Mouse (Mus musculus): ENCODE results near the gene Mill2. TPM values are rescaled to one million over a fixed set of nuclear protein-coding genes. Genes with fewer than 3 reads are reported as not detected.
A peak's percentile ranks its signal among the peaks of the same experiment; 100 is the strongest.
"Not testable (repeated sequence)": the region's sequence is repeated elsewhere in the genome, so short reads cannot be mapped to it uniquely, and the experiment has no call there.

Gene Mill2
- polyA plus RNA-seq, 2 experiments, result 0.21 to 0.91 TPM

DNA sequence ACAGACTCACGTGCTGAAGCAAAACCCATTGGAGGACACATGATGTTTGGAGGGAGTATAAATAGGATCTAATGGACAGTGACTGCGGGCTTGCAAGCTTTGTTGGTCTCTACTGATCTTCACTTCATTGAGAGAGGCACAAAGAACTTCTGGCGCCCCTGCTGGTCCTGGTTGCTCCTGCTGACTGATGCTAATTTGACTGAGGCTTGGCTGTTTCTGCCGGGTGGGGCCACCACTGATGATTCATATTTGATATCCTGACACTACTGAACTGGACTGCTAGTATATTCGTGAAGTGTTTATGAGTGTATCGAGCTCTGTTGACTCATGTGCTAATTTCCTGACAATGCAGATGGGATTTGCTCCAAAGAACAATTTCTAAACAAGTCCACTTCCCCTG, 23.0 kb downstream of the Mill2 start:
- H3K4me2 ChIP-seq (replicated peaks; ENCODE audit: low read depth, low read length, severe bottlenecking), result no peak overlapping the region
- H3K4me1 ChIP-seq (ENCODE audit: control insufficient read depth, insufficient read depth, low read length), result no peaks in the 10 kb centered on the region
- ATAC-seq (ENCODE audit: low FRiP score, low read depth) (no peak), DNase-seq (ENCODE audit: low spot score) (no peak)
- H3K27me3 ChIP-seq (ENCODE audit: control insufficient read depth, insufficient read depth, low read length), result no peaks in the 10 kb centered on the region
- H3K27ac ChIP-seq (replicated peaks; ENCODE audit: low read depth, low read length), result no peak overlapping the region
- no peak overlapping the region for H3K4me3 ChIP-seq (replicated peaks; ENCODE audit: low read length)
- no peaks in the 10 kb centered on the region for H3K9me3 ChIP-seq (ENCODE audit: control insufficient read depth, low read length)
- no peak overlapping the region for H3K9ac ChIP-seq (ENCODE audit: low read depth, low read length, severe bottlenecking)
- TF ChIP-seq POLR2A (IDR thresholded peaks at IDR 0.05; ENCODE audit: borderline replicate concordance, extremely low read depth, insufficient read depth, insufficient read length), result no peak
- H3K36me3 ChIP-seq (ENCODE audit: control insufficient read depth, insufficient read depth, low read length), result no peaks in the 10 kb centered on the region
- 88% methylated on average over 6 of the region's 6 CpGs for WGBS

DNA sequence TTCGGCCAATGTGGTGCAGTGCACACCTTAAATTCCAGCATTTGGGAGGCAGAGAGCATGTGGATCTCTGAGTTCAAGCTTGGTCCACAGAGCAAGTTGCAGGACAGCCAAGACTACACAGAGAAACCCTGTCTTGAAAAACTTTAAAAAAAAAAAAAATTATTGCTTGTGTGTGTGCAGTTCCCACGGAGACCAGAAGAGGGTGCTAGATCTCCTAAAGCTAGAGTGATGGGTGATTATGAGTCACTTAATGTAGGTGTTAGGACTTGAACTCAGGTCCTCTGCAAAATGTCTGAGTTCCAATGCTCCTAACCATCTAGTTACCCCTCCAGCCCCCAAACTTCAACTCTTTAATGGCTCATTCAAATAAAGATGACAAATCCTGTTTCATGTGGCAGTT, 28.7 kb downstream of the Mill2 start:
- no peak overlapping the region for H3K4me2 ChIP-seq (replicated peaks; ENCODE audit: low read depth, low read length, severe bottlenecking)
- no peak for DNase-seq (ENCODE audit: low spot score)
- H3K27me3 ChIP-seq (ENCODE audit: control insufficient read depth, insufficient read depth, low read length), result no peaks in the 10 kb centered on the region
- H3K4me1 ChIP-seq (ENCODE audit: control insufficient read depth, insufficient read depth, low read length), result peaks cover 3% of the 10 kb centered on the region; the same call in 1 of the 2 replicates
- no peak overlapping the region for H3K27ac ChIP-seq (replicated peaks; ENCODE audit: low read depth, low read length)
- no peaks in the 10 kb centered on the region for H3K36me3 ChIP-seq (ENCODE audit: control insufficient read depth, insufficient read depth, low read length)
- no peak overlapping the region for H3K9ac ChIP-seq (ENCODE audit: low read depth, low read length, severe bottlenecking)
- 83% methylated on average over 2 of the region's 2 CpGs for WGBS
- no peak for TF ChIP-seq POLR2A (IDR thresholded peaks at IDR 0.05; ENCODE audit: borderline replicate concordance, extremely low read depth, insufficient read depth, insufficient read length)
- ATAC-seq (ENCODE audit: low FRiP score, low read depth), result no peak
- H3K4me3 ChIP-seq (replicated peaks; ENCODE audit: low read length), result no peak overlapping the region
- no peaks in the 10 kb centered on the region for H3K9me3 ChIP-seq (ENCODE audit: control insufficient read depth, low read length)

DNA sequence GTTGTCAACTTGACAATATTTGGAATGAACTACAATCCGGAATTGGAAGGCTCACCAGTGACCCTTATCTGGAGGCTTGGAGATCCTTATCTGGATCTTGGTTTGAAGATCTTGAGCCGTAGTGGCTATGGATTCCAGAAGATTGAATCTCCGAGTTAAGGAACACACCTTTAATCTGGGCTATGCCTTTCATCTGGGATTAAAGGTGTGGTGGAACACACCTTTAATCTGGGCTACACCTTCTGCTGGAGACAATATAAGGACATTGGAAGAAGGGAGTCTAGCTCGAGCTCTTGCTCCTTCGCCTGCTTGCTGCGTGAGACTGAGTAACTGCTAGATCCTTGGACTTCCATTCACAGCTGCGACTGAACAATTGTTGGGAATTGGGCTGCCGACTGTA, 31.3 kb downstream of the Mill2 start, which contains the start of gene Pglyrp1:
TSS of gene Pglyrp1 (plus strand) at position 301 of the 400 bp plus-strand sequence.
- not testable (repeated sequence) for DNase-seq (ENCODE audit: low spot score); ATAC-seq (ENCODE audit: low FRiP score, low read depth); H3K27ac ChIP-seq (replicated peaks; ENCODE audit: low read depth, low read length); H3K27me3 ChIP-seq (ENCODE audit: control insufficient read depth, insufficient read depth, low read length); H3K4me3 ChIP-seq (replicated peaks; ENCODE audit: low read length); H3K36me3 ChIP-seq (ENCODE audit: control insufficient read depth, insufficient read depth, low read length); H3K9me3 ChIP-seq (ENCODE audit: control insufficient read depth, low read length); H3K9ac ChIP-seq (ENCODE audit: low read depth, low read length, severe bottlenecking); H3K4me1 ChIP-seq (ENCODE audit: control insufficient read depth, insufficient read depth, low read length)
- no CpG with 5 or more reads among the region's 8 CpGs for WGBS
- H3K4me2 ChIP-seq (replicated peaks; ENCODE audit: low read depth, low read length, severe bottlenecking), result 0 out of 2 replicates have a peak within 1 kb of the TSS, but pooled peaks have one; percentile 81

DNA sequence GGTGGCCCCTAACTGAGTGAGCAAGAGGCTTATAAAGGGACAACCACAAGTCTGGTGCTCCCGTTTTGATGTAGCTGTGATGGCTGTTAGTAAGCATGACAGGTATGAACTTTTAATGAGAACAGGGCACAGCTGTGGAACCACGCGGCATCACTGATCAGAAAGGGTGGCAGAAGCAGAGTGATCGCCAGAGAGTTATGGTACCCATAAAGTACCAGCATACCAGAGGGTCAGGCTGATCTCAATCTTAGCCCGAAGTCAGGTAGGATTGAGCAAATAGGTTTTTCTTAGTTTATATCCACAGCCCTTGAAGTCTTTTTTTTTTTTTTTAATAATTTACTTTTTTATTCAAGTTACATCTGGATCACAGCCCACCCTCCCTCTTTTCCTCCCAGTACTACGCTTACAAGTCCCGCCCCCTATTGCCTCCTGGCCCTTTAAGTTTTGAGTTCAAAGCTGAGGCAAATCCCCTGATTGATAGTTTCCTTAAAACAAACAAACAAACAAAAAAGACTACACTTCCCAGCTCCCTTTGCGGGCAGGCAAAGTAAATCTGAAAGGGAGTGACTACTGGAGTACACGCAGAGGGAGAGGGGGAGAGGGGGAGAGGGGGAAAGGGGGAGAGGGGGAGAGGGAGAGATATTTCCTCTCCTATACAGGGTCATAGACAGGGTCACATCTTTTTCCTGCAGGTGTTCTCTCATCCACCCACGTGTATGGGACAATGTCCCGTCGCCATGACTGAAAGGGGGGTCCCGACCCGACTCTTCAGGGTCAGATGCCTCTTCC, 32.4 kb downstream of the Mill2 start:
- DNase-seq (ENCODE audit: low spot score), result no peak

DNA sequence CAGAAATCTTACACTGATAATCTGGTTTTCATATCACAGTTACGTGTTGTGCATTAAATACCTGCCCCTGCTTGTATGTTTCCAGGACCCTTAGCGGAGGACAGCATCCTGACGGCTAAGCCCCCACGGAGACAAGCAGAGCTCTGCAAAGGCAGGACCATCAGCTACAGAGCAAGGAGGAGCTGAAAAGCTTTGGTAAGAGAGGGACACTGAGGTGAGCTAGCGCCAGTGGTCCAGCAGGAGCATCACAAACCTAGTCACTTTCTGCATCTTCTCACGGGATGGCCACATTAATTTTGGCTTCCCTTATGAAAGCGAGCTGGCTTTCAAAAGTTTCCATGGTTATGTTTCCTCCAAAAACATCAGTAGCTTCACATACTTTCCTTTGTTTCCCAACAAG, 33.0 kb downstream of the Mill2 start:
- no peaks in the 10 kb centered on the region for H3K9me3 ChIP-seq (ENCODE audit: control insufficient read depth, low read length)
- H3K4me3 ChIP-seq (replicated peaks; ENCODE audit: low read length), result peak overlapping the region; percentile 35
- peak overlapping the region; percentile 52; the same call in 1 of the 2 replicates for H3K9ac ChIP-seq (ENCODE audit: low read depth, low read length, severe bottlenecking)
- H3K27me3 ChIP-seq (ENCODE audit: control insufficient read depth, insufficient read depth, low read length), result no peaks in the 10 kb centered on the region
- 0 out of 2 replicates have a peak, but pooled peaks have one; percentile 30 for ATAC-seq (ENCODE audit: low FRiP score, low read depth)
- no peaks in the 10 kb centered on the region for H3K36me3 ChIP-seq (ENCODE audit: control insufficient read depth, insufficient read depth, low read length)
- WGBS, result 5% methylated on average over 7 of the region's 7 CpGs
- H3K4me1 ChIP-seq (ENCODE audit: control insufficient read depth, insufficient read depth, low read length), result peaks cover 3% of the 10 kb centered on the region; the same call in 1 of the 2 replicates
- no peak overlapping the region for H3K27ac ChIP-seq (replicated peaks; ENCODE audit: low read depth, low read length)
- peak overlapping the region; percentile 81 for H3K4me2 ChIP-seq (replicated peaks; ENCODE audit: low read depth, low read length, severe bottlenecking)
- no peak for DNase-seq (ENCODE audit: low spot score)
- TF ChIP-seq POLR2A (IDR thresholded peaks at IDR 0.05; ENCODE audit: borderline replicate concordance, extremely low read depth, insufficient read depth, insufficient read length), result no peak

More for the DNA sequence above, 32.4 kb downstream of the Mill2 start:
- Histone ChIP-seq H3K4me1 (ENCODE audit: control insufficient read depth, insufficient read depth, low read length) (peaks cover 3% of the 10 kb centered on the region; the same call in 1 of the 2 replicates), H3K9ac (ENCODE audit: low read depth, low read length, severe bottlenecking) (peak overlapping the region; percentile 52; the same call in 1 of the 2 replicates), H3K4me3 (replicated peaks; ENCODE audit: low read length) (peak overlapping the region; percentile 35), H3K9me3 (ENCODE audit: control insufficient read depth, low read length) (no peaks in the 10 kb centered on the region), H3K36me3 (ENCODE audit: control insufficient read depth, insufficient read depth, low read length) (no peaks in the 10 kb centered on the region), H3K27ac (replicated peaks; ENCODE audit: low read depth, low read length) (no peak overlapping the region), H3K27me3 (ENCODE audit: control insufficient read depth, insufficient read depth, low read length) (no peaks in the 10 kb centered on the region), H3K4me2 (replicated peaks; ENCODE audit: low read depth, low read length, severe bottlenecking) (peak overlapping the region; percentile 81)
- 15% methylated on average over 13 of the region's 14 CpGs for WGBS
- 0 out of 2 replicates have a peak, but pooled peaks have one; percentile 4 for ATAC-seq (ENCODE audit: low FRiP score, low read depth)
- TF ChIP-seq POLR2A (IDR thresholded peaks at IDR 0.05; ENCODE audit: borderline replicate concordance, extremely low read depth, insufficient read depth, insufficient read length), result no peak

All from limb, embryonic 14.5 days (tissue).